Mouse (Mus musculus) embryonic facial prominence, embryonic 15.5 days (tissue): Measurements from ENCODE around the gene Klf3. TPM values are rescaled to one million over a fixed set of nuclear protein-coding genes. Genes with fewer than 3 reads are reported as not detected.

Experiments used
- ATAC-seq: fragments of 200-750 bp; cut with Nextera tagmentation; 2 replicates; pipeline ENCODE4 v1.8.0; 2017; ENCODE audit warnings: low read depth, moderate TSS enrichment; ENCODE audit not compliant: insufficient number of reproducible peaks, low FRiP score, low TSS enrichment
- H3K27ac ChIP-seq: fragments of 300-500 bp; sonication (generic); replicated peaks from 2 replicates; pipeline ENCODE4 v1.5.1; 2015; ENCODE audit warnings: mild to moderate bottlenecking, inconsistent platforms
- H3K27me3 ChIP-seq: fragments of 300-500 bp; sonication (generic); 2 replicates; pipeline ENCODE4 v1.6.1; 2015; ENCODE audit warnings: inconsistent platforms
- H3K36me3 ChIP-seq: fragments of 300-500 bp; sonication (generic); 2 replicates; pipeline ENCODE4 v1.6.1; 2015; ENCODE audit warnings: mild to moderate bottlenecking, inconsistent platforms
- H3K4me1 ChIP-seq: fragments of 300-500 bp; sonication (generic); 2 replicates; pipeline ENCODE4 v1.6.1; 2015; ENCODE audit warnings: inconsistent platforms
- H3K4me2 ChIP-seq: fragments of 300-500 bp; sonication (generic); replicated peaks from 2 replicates; pipeline ENCODE4 v1.6.1; 2015; ENCODE audit warnings: mild to moderate bottlenecking, inconsistent platforms
- H3K4me3 ChIP-seq: fragments of 300-500 bp; sonication (generic); replicated peaks from 2 replicates; pipeline ENCODE4 v1.5.1; 2015; ENCODE audit warnings: mild to moderate bottlenecking, inconsistent platforms
- H3K9ac ChIP-seq: fragments of 300-500 bp; sonication (generic); 2 replicates; pipeline ENCODE4 v1.6.1; 2015; ENCODE audit warnings: inconsistent platforms
- H3K9me3 ChIP-seq: fragments of 300-500 bp; sonication (generic); replicated peaks from 2 replicates; pipeline ENCODE4 v1.6.1; 2016; ENCODE audit warnings: inconsistent platforms
- WGBS: fragments of 180-500 bp; shearing (Covaris S2); methylation state at CpG from one replicate; pipeline ENCODE4 v1.1.7; 2015; 5-methylcytosine and 5-hydroxymethylcytosine counted together
- polyA plus RNA-seq: library from polyadenylated mRNA; unstranded; fragments of >200 nt; fragmentation: Nextera tagmentation; extraction: Ambion mirVana; gene quantifications from 2 replicates; pipeline ENCODE4 v1.2.1, GENCODE M21; 2015

The Klf3 gene
- polyA plus RNA-seq, result 92.0 and 94.2 TPM in 2 replicates

DNA sequence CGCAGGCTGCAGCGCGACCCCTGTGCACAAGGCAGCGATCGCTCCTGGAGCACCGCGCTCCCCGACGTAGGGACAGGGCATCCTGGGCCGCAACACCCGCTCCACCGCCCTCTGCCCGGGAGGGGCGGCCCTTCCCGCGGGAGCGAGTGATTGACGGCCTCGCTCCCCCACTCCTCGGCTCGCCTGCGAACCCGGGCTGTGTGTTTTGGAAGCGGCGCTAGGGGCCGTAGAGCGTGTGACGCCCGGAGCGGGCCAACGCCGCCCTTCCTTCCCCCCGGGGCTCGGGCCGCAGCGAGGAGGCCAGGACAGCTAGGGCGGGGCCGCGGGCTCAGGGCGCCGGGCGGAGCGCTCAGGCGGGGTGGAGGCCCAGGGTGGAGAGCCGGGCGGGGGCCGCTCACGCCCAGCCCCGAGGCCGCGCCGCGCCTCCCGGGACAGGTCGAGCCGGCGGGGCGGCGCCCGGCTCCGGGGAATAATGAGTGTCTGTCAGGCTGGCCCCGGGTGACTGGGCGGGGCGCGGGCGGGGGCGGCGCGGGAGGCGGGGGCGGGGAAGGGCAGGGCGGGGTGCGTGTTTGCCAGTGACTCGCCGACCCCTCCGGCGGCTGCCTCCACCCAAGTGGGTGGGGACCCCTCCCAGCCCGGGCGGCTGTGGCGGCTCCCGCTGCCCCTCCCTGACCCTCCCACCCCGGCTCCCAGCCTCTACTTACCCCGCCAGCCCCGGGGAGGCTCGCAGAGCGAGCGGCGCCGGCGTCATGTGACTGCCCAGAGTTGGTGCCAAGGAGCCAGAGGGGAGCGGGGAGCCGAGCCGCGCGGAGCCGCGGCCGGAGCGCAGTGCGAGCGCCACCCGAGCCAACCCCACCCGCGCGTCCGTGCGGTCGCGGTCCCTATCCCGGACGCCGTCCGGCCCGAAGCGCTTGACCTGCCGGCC lies at the start of gene Klf3:
TSS of gene Klf3 (plus strand) at position 594 of the 925 bp plus-strand sequence.
- Histone ChIP-seq H3K9ac (peak within 1 kb of the TSS; percentile 95), H3K4me1 (peaks cover 19% of the 10 kb centered on the region), H3K36me3 (no peaks in the 10 kb centered on the region), H3K27me3 (no peaks in the 10 kb centered on the region), H3K9me3 (no peaks in the 10 kb centered on the region), H3K4me2 (peak within 1 kb of the TSS; percentile 59), H3K4me3 (peak within 1 kb of the TSS; percentile 91), H3K27ac (peak within 1 kb of the TSS; percentile 98)
- WGBS, result under 1% methylated on average over 78 of the region's 116 CpGs
- ATAC-seq, result peak; percentile 94

DNA sequence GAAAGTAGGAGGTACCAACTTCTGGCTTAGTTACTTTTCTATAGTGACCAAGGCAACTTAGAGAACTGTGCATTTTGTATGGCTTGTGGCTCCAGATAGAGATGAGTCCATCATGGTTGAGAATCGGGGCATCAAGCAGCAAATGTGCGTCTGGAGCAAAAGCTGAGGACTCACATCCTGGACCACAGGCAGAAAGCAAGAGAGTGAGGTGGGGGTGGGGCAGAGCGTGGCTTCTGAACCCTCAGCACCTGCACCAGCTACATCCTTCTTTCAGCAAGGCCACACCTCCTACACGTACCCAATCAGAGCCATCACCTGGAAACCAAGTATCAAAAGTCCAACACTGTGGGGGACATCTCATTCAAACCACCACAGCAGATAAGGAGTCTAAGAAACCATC lies 40.9 kb upstream of the Klf3 start:
- no peaks in the 10 kb centered on the region for H3K36me3 ChIP-seq
- no peaks in the 10 kb centered on the region for H3K4me1 ChIP-seq
- no peak overlapping the region for H3K4me2 ChIP-seq
- H3K9ac ChIP-seq, result no peak overlapping the region
- no peak overlapping the region for H3K27ac ChIP-seq
- 86% methylated on average over 4 of the region's 4 CpGs for WGBS
- no peaks in the 10 kb centered on the region for H3K9me3 ChIP-seq
- no peak overlapping the region for H3K4me3 ChIP-seq
- H3K27me3 ChIP-seq, result no peaks in the 10 kb centered on the region
- no peak for ATAC-seq

DNA sequence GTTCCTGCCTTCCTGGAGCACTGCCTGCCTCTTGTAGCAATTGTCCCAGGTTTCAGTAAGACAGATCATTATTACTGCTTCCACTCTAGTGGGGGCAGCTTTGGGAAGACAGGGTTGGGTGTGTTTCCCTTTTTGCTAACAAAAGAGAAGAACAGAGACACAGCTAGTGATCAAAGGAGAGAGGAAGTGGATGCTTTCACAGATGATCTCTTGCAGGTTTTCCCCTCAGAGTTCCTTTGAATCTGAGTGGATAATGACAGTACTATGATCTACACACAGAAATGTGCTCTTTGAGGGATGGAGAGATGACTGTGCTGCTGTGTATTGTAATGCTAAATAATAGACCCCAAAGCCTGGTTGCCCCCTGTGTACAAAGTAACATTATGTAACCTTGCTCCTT lies 38.7 kb upstream of the Klf3 start:
- no peak for ATAC-seq
- H3K4me1 ChIP-seq, result no peaks in the 10 kb centered on the region
- no peaks in the 10 kb centered on the region; the same call in 1 of the 2 replicates for H3K9me3 ChIP-seq
- no peak overlapping the region for H3K27ac ChIP-seq
- H3K4me3 ChIP-seq, result no peak overlapping the region
- no peaks in the 10 kb centered on the region for H3K36me3 ChIP-seq
- H3K4me2 ChIP-seq, result no peak overlapping the region
- no peaks in the 10 kb centered on the region for H3K27me3 ChIP-seq
- H3K9ac ChIP-seq, result no peak overlapping the region

DNA sequence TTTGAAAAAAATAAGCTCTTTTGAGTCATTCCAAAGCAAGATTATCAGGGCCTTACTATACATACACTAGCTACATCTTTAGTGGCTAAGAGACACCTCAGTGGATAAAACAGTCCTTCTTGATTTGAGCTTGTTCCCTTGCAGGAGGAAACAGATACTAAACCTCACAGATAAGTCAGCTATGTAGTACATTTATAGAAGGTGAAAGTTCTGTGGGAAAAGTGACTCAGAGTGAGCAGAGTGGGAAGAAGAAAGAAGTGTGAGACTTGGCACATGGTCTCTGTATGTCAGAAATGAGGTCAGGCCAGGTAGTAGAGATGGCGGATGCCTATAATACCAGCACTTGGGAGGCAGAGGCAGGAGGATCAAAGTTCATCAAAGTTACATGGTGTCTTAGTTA lies 37.4 kb upstream of the Klf3 start:
- WGBS, result 97% methylated on average over 1 of the region's 1 CpGs

DNA sequence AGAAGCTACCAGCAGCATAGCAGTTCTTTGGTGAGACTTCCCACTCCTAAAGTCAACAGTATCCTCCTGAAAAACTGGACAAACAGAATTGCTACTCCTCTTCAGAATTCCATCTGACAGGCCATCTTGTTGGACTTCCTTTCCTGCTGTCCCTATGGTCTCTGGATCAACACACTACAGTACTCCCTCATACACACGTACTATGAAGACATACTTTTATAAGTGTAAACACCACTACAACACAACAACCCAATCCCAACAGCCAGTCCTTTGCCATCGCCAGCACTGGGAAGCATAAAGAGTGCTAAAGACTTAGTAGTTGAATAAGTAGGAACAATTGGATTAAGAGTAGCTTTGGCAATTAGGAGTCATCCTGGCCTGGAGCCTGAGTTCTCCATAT lies 36.6 kb upstream of the Klf3 start:
- H3K4me3 ChIP-seq, result no peak overlapping the region
- 86% methylated on average over 2 of the region's 2 CpGs for WGBS
- no peaks in the 10 kb centered on the region; the same call in 1 of the 2 replicates for H3K9me3 ChIP-seq
- H3K27ac ChIP-seq, result no peak overlapping the region
- no peak overlapping the region for H3K9ac ChIP-seq
- no peaks in the 10 kb centered on the region for H3K36me3 ChIP-seq
- no peak for ATAC-seq
- no peaks in the 10 kb centered on the region for H3K4me1 ChIP-seq
- H3K4me2 ChIP-seq, result no peak overlapping the region
- H3K27me3 ChIP-seq, result no peaks in the 10 kb centered on the region

More for the DNA sequence above, 37.4 kb upstream of the Klf3 start:
- no peak overlapping the region for H3K4me2 ChIP-seq
- H3K9ac ChIP-seq, result no peak overlapping the region
- H3K9me3 ChIP-seq, result no peaks in the 10 kb centered on the region; the same call in 1 of the 2 replicates
- H3K27me3 ChIP-seq, result no peaks in the 10 kb centered on the region
- no peaks in the 10 kb centered on the region for H3K36me3 ChIP-seq
- H3K4me3 ChIP-seq, result no peak overlapping the region
- ATAC-seq, result no peak
- no peaks in the 10 kb centered on the region for H3K4me1 ChIP-seq
- H3K27ac ChIP-seq, result no peak overlapping the region

DNA sequence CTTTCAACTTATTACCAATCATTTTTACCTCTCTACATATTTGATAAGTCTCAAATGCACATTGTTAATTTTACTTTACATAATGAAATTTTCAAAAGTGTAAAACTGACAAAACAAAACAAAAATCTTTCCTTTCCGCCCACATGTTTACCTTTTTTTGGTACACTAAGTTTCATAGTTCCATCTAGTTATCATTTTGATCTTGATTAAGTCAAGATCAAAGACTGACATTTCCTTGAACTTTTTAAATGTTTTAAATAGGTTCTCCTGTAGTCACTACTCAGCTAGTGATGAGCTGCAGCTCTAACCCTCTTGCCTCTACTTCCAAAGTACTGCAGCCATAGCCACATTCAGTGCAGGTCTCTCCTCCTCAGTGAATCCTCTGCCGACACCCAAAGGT lies 31.6 kb upstream of the Klf3 start:
- WGBS, result 83% methylated on average over 2 of the region's 2 CpGs
- ATAC-seq, result no peak

DNA sequence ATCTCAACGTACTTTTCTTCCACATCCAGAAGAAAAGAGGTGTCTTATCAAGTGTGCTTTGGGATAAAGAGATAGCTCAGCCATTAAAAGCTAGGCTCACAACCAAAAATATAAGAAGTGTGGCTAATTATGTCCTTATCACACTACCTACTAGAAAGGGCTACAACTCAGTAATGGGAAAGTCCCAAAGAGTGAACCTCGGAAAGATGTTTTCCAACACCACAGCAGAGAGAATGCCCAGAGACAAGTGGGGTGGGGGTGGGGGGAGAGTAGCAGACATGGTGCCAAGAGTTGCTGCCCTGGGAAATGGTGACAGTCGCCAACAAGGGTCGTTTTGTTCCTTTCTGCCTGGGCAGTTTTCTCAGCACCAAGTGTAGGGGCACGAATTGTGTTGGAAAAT lies 25.0 kb upstream of the Klf3 start:
- no peak overlapping the region for H3K4me2 ChIP-seq
- H3K27ac ChIP-seq, result no peak overlapping the region
- no peaks in the 10 kb centered on the region for H3K9me3 ChIP-seq
- ATAC-seq, result no peak
- no peaks in the 10 kb centered on the region for H3K36me3 ChIP-seq
- H3K4me1 ChIP-seq, result no peaks in the 10 kb centered on the region
- H3K9ac ChIP-seq, result no peak overlapping the region
- no peak overlapping the region for H3K4me3 ChIP-seq
- H3K27me3 ChIP-seq, result no peaks in the 10 kb centered on the region
- WGBS, result 83% methylated on average over 5 of the region's 5 CpGs

More for the DNA sequence above, 31.6 kb upstream of the Klf3 start:
- no peak overlapping the region for H3K9ac ChIP-seq
- H3K27me3 ChIP-seq, result no peaks in the 10 kb centered on the region
- no peak overlapping the region for H3K4me3 ChIP-seq
- no peaks in the 10 kb centered on the region for H3K4me1 ChIP-seq
- no peak overlapping the region for H3K27ac ChIP-seq
- H3K9me3 ChIP-seq, result no peaks in the 10 kb centered on the region; the same call in 1 of the 2 replicates
- no peak overlapping the region for H3K4me2 ChIP-seq
- no peaks in the 10 kb centered on the region for H3K36me3 ChIP-seq

DNA sequence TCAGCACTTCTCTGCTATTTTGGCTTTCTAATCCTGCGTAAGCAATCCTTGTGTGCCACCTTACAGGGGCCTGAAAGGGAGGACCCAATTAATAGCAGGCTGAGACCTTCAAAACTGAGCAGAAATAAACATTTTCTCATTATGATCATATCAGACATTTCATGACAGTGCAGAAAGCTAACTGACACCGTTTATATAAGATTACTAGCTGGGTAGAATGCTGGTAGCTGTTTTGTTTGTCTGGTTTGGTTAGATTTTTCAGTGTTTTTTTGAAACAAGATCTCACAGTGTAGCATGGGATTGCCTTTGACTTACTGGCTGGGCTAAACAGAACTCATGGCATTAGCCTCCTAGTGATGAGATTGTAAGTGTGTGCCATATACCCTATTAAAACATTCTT lies 23.9 kb upstream of the Klf3 start:
- no peaks in the 10 kb centered on the region for H3K9me3 ChIP-seq
- H3K4me3 ChIP-seq, result no peak overlapping the region
- no peaks in the 10 kb centered on the region for H3K4me1 ChIP-seq
- H3K27me3 ChIP-seq, result no peaks in the 10 kb centered on the region
- no peak overlapping the region for H3K9ac ChIP-seq
- ATAC-seq, result no peak
- 64% methylated on average over 2 of the region's 2 CpGs for WGBS
- no peak overlapping the region for H3K27ac ChIP-seq
- no peaks in the 10 kb centered on the region for H3K36me3 ChIP-seq
- no peak overlapping the region for H3K4me2 ChIP-seq

DNA sequence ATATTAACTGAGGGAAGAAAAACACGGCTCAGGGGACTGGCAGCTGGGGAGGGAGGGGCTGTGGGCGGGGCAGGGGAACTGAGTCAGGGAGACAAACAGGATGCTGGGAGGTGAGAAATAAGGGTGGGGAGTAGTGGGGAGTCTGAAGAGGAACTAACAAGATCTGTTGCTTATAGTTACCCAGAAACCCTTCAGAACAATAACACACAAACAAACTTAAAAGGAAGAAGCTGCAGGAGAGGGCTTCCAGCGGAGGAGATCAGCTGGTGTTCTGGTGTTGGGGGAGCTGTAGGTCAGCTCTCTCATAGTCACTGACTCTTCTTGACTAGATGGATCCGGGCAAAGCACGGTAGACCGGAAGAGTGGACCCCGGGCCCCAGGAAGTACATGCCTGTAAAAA lies 22.4 kb upstream of the Klf3 start:
- no peak for ATAC-seq
- no peak overlapping the region for H3K4me3 ChIP-seq
- no peaks in the 10 kb centered on the region for H3K27me3 ChIP-seq
- no peaks in the 10 kb centered on the region for H3K9me3 ChIP-seq
- H3K36me3 ChIP-seq, result no peaks in the 10 kb centered on the region
- H3K9ac ChIP-seq, result no peak overlapping the region
- 72% methylated on average over 7 of the region's 7 CpGs for WGBS
- no peak overlapping the region for H3K4me2 ChIP-seq
- no peak overlapping the region for H3K27ac ChIP-seq
- H3K4me1 ChIP-seq, result no peaks in the 10 kb centered on the region

DNA sequence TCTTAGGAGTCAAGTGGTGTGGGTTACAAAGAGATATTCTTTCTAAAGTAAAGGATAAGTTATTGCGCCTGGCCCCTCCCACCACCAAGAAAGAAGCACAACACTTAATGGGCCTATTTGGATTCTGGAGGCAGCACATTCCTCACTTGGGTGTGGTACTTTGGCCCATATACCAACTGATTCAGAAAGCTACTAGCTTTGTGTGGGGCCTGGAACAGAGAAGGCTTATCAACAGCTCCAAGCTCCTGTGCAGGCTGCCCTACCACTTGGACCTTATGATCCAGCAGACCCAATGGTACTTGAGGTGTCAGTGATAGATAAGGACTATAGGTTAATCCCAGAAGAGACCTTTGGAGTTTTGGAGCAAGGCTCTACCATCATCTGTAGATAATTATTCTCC lies 15.0 kb upstream of the Klf3 start:
- Histone ChIP-seq H3K27ac (no peak overlapping the region), H3K4me2 (no peak overlapping the region), H3K36me3 (no peaks in the 10 kb centered on the region), H3K4me3 (no peak overlapping the region), H3K4me1 (no peaks in the 10 kb centered on the region), H3K9ac (no peak overlapping the region), H3K27me3 (no peaks in the 10 kb centered on the region), H3K9me3 (no peaks in the 10 kb centered on the region)
- WGBS, result 97% methylated on average over 1 of the region's 1 CpGs
- no peak for ATAC-seq

DNA sequence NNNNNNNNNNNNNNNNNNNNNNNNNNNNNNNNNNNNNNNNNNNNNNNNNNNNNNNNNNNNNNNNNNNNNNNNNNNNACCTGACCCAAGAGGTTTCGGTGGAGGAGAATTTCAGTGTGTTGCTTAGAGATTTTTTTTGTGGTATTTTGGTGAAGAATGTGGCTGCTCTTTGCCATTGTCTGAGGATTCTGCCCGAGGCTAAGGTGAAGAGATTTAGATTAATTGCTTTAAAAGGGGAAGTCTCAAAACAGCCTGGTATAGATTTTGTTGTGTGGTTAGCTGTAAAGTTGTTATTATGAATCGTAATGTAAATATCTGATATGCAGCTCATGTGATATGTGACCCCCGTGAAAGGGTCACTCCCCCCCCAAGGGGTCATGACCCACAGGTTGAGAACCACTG lies 5.0 kb upstream of the Klf3 start:
- no peaks in the 10 kb centered on the region for H3K36me3 ChIP-seq
- 57% methylated on average over 4 of the region's 4 CpGs for WGBS
- H3K4me1 ChIP-seq, result no peaks in the 10 kb centered on the region
- no peak overlapping the region for H3K4me2 ChIP-seq
- no peaks in the 10 kb centered on the region for H3K27me3 ChIP-seq
- no peak overlapping the region for H3K27ac ChIP-seq
- peaks cover 6% of the 10 kb centered on the region; the same call in 1 of the 2 replicates for H3K9me3 ChIP-seq
- H3K9ac ChIP-seq, result no peak overlapping the region
- H3K4me3 ChIP-seq, result no peak overlapping the region
- no peak for ATAC-seq

DNA sequence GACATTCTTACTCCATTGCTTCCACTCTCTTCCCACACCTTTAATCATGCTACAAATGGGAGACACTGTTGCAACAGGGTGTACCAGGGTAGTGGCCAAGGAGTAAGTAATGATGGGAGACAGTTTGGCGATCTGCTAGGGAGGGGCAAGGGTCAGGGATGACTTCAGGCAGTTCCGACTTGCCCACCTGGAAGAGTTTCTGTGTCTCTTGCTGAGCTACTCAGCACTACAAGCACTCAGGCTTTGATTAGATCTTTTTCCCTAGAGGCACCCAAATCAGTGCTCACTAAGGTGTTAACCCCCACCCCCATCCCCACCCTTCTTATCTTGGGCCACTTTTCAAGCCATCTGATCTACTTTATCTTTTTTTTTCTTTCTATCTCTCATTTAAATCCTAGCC lies 1.6 kb upstream of the Klf3 start:
- Histone ChIP-seq H3K9ac (no peak overlapping the region), H3K36me3 (no peaks in the 10 kb centered on the region), H3K9me3 (no peaks in the 10 kb centered on the region), H3K4me2 (no peak overlapping the region), H3K4me1 (peaks cover 12% of the 10 kb centered on the region), H3K27ac (no peak overlapping the region), H3K4me3 (no peak overlapping the region), H3K27me3 (no peaks in the 10 kb centered on the region)
- WGBS, result 67% methylated on average over 2 of the region's 2 CpGs
- no peak for ATAC-seq
